Mouse (Mus musculus) thymus, postnatal 10 days (tissue): ENCODE data around the gene Hnrnpr.

Experiments used
- DNase-seq, 2 experiments: peaks; one replicate each; pipeline ENCODE4 v3.0.0; 2021; ENCODE audit warnings: low spot score in 2 of 2

Hnrnpr gene

GRCm38 (mm10) chr4:136308355-136308754, 2.4 kb upstream of the Hnrnpr start:
- no peak for DNase-seq

GRCm38 (mm10) chr4:136309780-136310179, 962 bp upstream of the Hnrnpr start:
- DNase-seq: peak; percentile 36 to 46

GRCm38 (mm10) chr4:136311042-136311999, 579 bp downstream of the Hnrnpr start:
- DNase-seq: peak; percentile 45

- no peak for DNase-seq
These were observed 1.9 kb downstream of the Hnrnpr start for GRCm38 (mm10) chr4:136312616-136313015.

GRCm38 (mm10) chr4:136317667-136318066, 6.9 kb downstream of the Hnrnpr start:
- DNase-seq: no peak

- DNase-seq: no peak
These were observed 9.3 kb downstream of the Hnrnpr start for GRCm38 (mm10) chr4:136320016-136320415.

GRCm38 (mm10) chr4:136324226-136324625, 13.5 kb downstream of the Hnrnpr start:
- no peak for DNase-seq

- no peak for DNase-seq
These were observed 16.5 kb downstream of the Hnrnpr start for GRCm38 (mm10) chr4:136327238-136327637.

- DNase-seq: no peak
These were observed 17.4 kb downstream of the Hnrnpr start for GRCm38 (mm10) chr4:136328115-136328514.

- DNase-seq: no peak
These were observed 21.0 kb downstream of the Hnrnpr start for GRCm38 (mm10) chr4:136331709-136332108.

GRCm38 (mm10) chr4:136333191-136333590, 22.4 kb downstream of the Hnrnpr start:
- DNase-seq: no peak

GRCm38 (mm10) chr4:136335065-136335464, 24.3 kb downstream of the Hnrnpr start:
- no peak for DNase-seq

GRCm38 (mm10) chr4:136337129-136337528, 26.4 kb downstream of the Hnrnpr start:
- no peak for DNase-seq

- no peak for DNase-seq
These were observed 38.9 kb downstream of the Hnrnpr start for GRCm38 (mm10) chr4:136349616-136350015.

- no peak for DNase-seq
These were observed 46.3 kb downstream of the Hnrnpr start for GRCm38 (mm10) chr4:136357026-136357425.

- no peak for DNase-seq
These were observed 46.7 kb downstream of the Hnrnpr start for GRCm38 (mm10) chr4:136357429-136357828.

GRCm38 (mm10) chr4:136367856-136368255, 57.1 kb downstream of the Hnrnpr start:
- DNase-seq: no peak

- peak; percentile 61 to 84 for DNase-seq
These were observed 59.0 kb downstream of the Hnrnpr start for GRCm38 (mm10) chr4:136369727-136370126.

- no peak for DNase-seq
These were observed 62.9 kb downstream of the Hnrnpr start for GRCm38 (mm10) chr4:136373494-136374181.

GRCm38 (mm10) chr4:136377001-136377400, 66.3 kb downstream of the Hnrnpr start:
- no peak for DNase-seq

GRCm38 (mm10) chr4:136383052-136383451, 72.3 kb downstream of the Hnrnpr start:
- DNase-seq: no peak

GRCm38 (mm10) chr4:136383839-136384238, 73.1 kb downstream of the Hnrnpr start:
- no peak for DNase-seq

GRCm38 (mm10) chr4:136387261-136387660, 76.5 kb downstream of the Hnrnpr start:
- DNase-seq: no peak
